Mouse (Mus musculus) skeletal muscle tissue, adult 2 months (tissue): ENCODE results near the gene Gm15517.
A peak's percentile ranks its signal among the peaks of the same experiment; 100 is the strongest.
"Not testable (repeated sequence)": the region's sequence is repeated elsewhere in the genome, so short reads cannot be mapped to it uniquely, and the experiment has no call there.

Experiments
- DNase-seq: peaks from one replicate; pipeline ENCODE4 v3.0.0-alpha.2; 2012; ENCODE audit warnings: low read depth, low spot score

The Gm15517 gene

GRCm38 (mm10) chr7:44261147-44261546 is at the start of gene Gm15517:
Gm15517 (plus strand) TSS chr7:44261447.
- no peak for DNase-seq

- DNase-seq = no peak
Measured at GRCm38 (mm10) chr7:44215645-44216044, 45.6 kb upstream of the Gm15517 start, which contains the start of gene Klk1b5. Klk1b5 (plus strand) TSS chr7:44215945.

GRCm38 (mm10) chr7:44221601-44222000 is 39.6 kb upstream of the Gm15517 start:
- DNase-seq = not testable (repeated sequence)

- DNase-seq = not testable (repeated sequence)
Measured at GRCm38 (mm10) chr7:44222335-44222734, 38.9 kb upstream of the Gm15517 start.

- DNase-seq = no peak
Measured at GRCm38 (mm10) chr7:44225076-44225475, 36.2 kb upstream of the Gm15517 start, which contains the start of gene Klk1. Klk1 (plus strand) TSS chr7:44225360.

- no peak for DNase-seq
Measured at GRCm38 (mm10) chr7:44235909-44236308, 25.3 kb upstream of the Gm15517 start, which contains the start of gene Gm36864. Gm36864 (plus strand) TSS chr7:44236177.

GRCm38 (mm10) chr7:44239913-44240312 is 21.3 kb upstream of the Gm15517 start:
- no peak for DNase-seq

- no peak for DNase-seq
Measured at GRCm38 (mm10) chr7:44240712-44241111, 20.5 kb upstream of the Gm15517 start.

GRCm38 (mm10) chr7:44241163-44241562 is 20.1 kb upstream of the Gm15517 start:
- DNase-seq = no peak

GRCm38 (mm10) chr7:44244080-44244479 is 17.2 kb upstream of the Gm15517 start:
- no peak for DNase-seq

GRCm38 (mm10) chr7:44246055-44246983 is 14.9 kb upstream of the Gm15517 start, which contains the start of the genes 1700028J19Rik and 2410002F23Rik:
1700028J19Rik (minus strand) TSS chr7:44246695.
2410002F23Rik (plus strand) TSS chr7:44246722.
- peak; percentile 86 for DNase-seq

GRCm38 (mm10) chr7:44246984-44247470 is 14.2 kb upstream of the Gm15517 start:
- DNase-seq = peak; percentile 29

- no peak for DNase-seq
Measured at GRCm38 (mm10) chr7:44247971-44248370, 13.3 kb upstream of the Gm15517 start.

GRCm38 (mm10) chr7:44249248-44249647 is 12.0 kb upstream of the Gm15517 start:
- no peak for DNase-seq

GRCm38 (mm10) chr7:44250732-44251275 is 10.4 kb upstream of the Gm15517 start:
- DNase-seq = not testable (repeated sequence)

- DNase-seq = no peak
Measured at GRCm38 (mm10) chr7:44253023-44253616, 8.1 kb upstream of the Gm15517 start.

GRCm38 (mm10) chr7:44254930-44255329 is 6.3 kb upstream of the Gm15517 start:
- no peak for DNase-seq

- DNase-seq = no peak
Measured at GRCm38 (mm10) chr7:44257278-44257677, 4.0 kb upstream of the Gm15517 start, which contains the start of gene Acp4. Acp4 (minus strand) TSS chr7:44257378.

- no peak for DNase-seq
Measured at GRCm38 (mm10) chr7:44260410-44260809, 837 bp upstream of the Gm15517 start.

GRCm38 (mm10) chr7:44262791-44263643 is 1.8 kb downstream of the Gm15517 start:
- peak; percentile 83 for DNase-seq

- no peak for DNase-seq
Measured at GRCm38 (mm10) chr7:44268117-44268516, 6.9 kb downstream of the Gm15517 start.
